Comparison of ENCODE assay signal across 10 mouse cellular contexts in the genomic region with DNA sequence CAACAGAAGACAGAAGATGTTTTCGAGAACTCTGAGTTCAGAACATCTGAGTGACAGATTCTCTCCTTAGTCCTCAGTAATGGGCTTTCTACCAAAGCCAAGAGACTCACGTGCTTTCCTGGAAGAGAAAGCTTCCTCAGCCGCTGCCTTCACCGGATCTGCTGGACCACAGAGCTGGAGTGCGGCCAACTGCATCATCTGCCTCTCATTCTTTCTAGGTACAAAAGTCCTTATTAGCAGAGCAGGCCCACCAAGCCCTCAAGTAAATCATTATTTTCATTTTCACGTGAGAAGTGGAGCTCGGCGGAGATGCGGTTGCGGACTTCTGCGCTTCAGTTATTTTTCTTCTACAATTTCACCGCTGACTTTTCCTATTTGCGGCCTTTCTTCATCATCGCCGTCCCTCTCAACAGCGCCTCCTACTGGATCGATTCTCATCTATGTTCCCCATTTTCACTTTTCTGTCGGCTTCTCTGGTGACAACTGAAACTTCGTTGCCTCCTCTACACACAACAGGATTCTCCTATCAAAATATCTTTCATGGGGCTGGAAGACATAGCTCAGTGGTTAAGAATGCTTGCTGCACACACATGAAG.
DNase-seq lines count a peak whose midpoint lies in the region; ATAC-seq and TF ChIP-seq lines count a peak whose summit lies in the region.
"Had no signal": no experiment of that assay in that cellular context is flagged by ENCODE, and none has a peak within 500 bp of the region (broad histone marks: within the 10 kb centered on the region; RNA-seq: fewer than 3 reads in every experiment).

No protein-coding gene starts in this region.

- CTCF ChIA-PET in Patski (lab: Charles Lee), result interaction anchor here (0.7 to 3.1 kb wide), 14 partner anchors 9 to 758 kb away, joined by 3 to 58 read pairs (median 4); a partner anchor contains a TSS

- TF ChIP-seq CTCF in layer of hippocampus, adult 2 months (conservative IDR thresholded peaks at IDR 0.05), result peak; percentile 43
- TF ChIP-seq CTCF in Patski (IDR thresholded peaks at IDR 0.05), result peak; percentile 74

- POLR2A ChIA-PET in Patski (lab: Charles Lee), result interaction anchor here (1.8 kb wide), 1 partner anchor 66 kb away, joined by 6 read pairs; a partner anchor contains a TSS

- no peak for ATAC-seq in Patski
- no peak for ATAC-seq in activated CD4-positive, CD25-positive, alpha-beta regulatory T cell, adult 4 months
- ATAC-seq: intestine, embryonic 16.5 days had no signal

- H3K27ac ChIP-seq in layer of hippocampus, adult 2 months, result no peak overlapping the region

- DNase-seq in layer of hippocampus, adult 2 months (ENCODE audit: low spot score in 2 of 2), result no peak
- DNase-seq in layer of hippocampus, postnatal 14 days (ENCODE audit: low spot score in 2 of 2), result no peak
- peak; percentile 74 for DNase-seq in CD4-positive, CD25-positive, alpha-beta regulatory T cell, adult 2 months (ENCODE audit: low read depth, low spot score)
- peak; percentile 58 for DNase-seq in Patski (ENCODE audit: low read depth, low spot score)
- peak; percentile 79 to 88 for DNase-seq in kidney, postnatal 4 days
- DNase-seq in right cerebral cortex, postnatal 36 days (ENCODE audit: low spot score in 2 of 2), result no peak
- no peak for DNase-seq in cerebellum, adult 18-20 months
- DNase-seq: gastrocnemius, postnatal 36 days had no signal

- in situ Hi-C loops in Patski (cut with MboI; ENCODE audit: low pct_unique_long_range_greater_than_20kb), result loop anchor here (5.0 to 10.0 kb wide), 3 partner anchors 89 to 367 kb away; a partner anchor contains a TSS

- no peak overlapping the region for H3K4me3 ChIP-seq in layer of hippocampus, adult 2 months

- no peaks in the 10 kb centered on the region for H3K27me3 ChIP-seq in Patski

Comparison
In these comparisons a context has a peak if more than half of its experiments do, and no peak if none do; other contexts are left out.
1. DNase-seq: peak in CD4-positive, CD25-positive, alpha-beta regulatory T cell, adult 2 months (single experiment), Patski (single experiment) and kidney, postnatal 4 days (2 of 2); none in layer of hippocampus, adult 2 months (0 of 2), layer of hippocampus, postnatal 14 days (0 of 2), right cerebral cortex, postnatal 36 days (0 of 2) and cerebellum, adult 18-20 months (0 of 2).